Mouse (Mus musculus): ENCODE data around the gene Atp2b1. TPM values are rescaled to one million over a fixed set of nuclear protein-coding genes. Genes with fewer than 3 reads are reported as not detected.

The Atp2b1 gene
- polyA plus RNA-seq, 1 experiment from 2014 or later: 86.3 TPM

- 72% methylated on average over 2 of the region's 2 CpGs for WGBS
- H3K4me1 ChIP-seq (ENCODE audit: control insufficient read depth in 2 of 2, insufficient read depth in 2 of 2, low read length in 2 of 2): no peaks in the 10 kb centered on the region
These were observed 26.6 kb downstream of the Atp2b1 start for GRCm38 (mm10) chr10:98940799-98941198.

GRCm38 (mm10) chr10:98941991-98942390 is 27.8 kb downstream of the Atp2b1 start:
- WGBS: 66% methylated on average over 6 of the region's 6 CpGs

More at GRCm38 (mm10) chr10:98940799-98941198, 26.6 kb downstream of the Atp2b1 start:
- ATAC-seq (ENCODE audit: insufficient number of reproducible peaks, insufficient read depth, low FRiP score, low read depth): no peak
- no peaks in the 10 kb centered on the region for H3K9me3 ChIP-seq (ENCODE audit: control insufficient read depth, low read length)
- H3K27ac ChIP-seq (replicated peaks in 1 of 2; ENCODE audit: control insufficient read depth in 1 of 2, insufficient read depth in 1 of 2, low read depth in 2 of 2, low read length in 2 of 2): no peak overlapping the region
- H3K36me3 ChIP-seq (ENCODE audit: control insufficient read depth, insufficient read depth, low read length): 0 out of 2 replicates have a peak, but pooled peaks cover 3% of the 10 kb centered on the region
- H3K27me3 ChIP-seq (ENCODE audit: control insufficient read depth, insufficient read depth, low read length): no peaks in the 10 kb centered on the region
- no peak overlapping the region for H3K9ac ChIP-seq (ENCODE audit: low read length)
- H3K4me2 ChIP-seq (ENCODE audit: low read length): no peak overlapping the region
- no peak overlapping the region for H3K4me3 ChIP-seq (ENCODE audit: control insufficient read depth in 1 of 2, insufficient read depth in 1 of 2, low read depth in 1 of 2, low read length in 2 of 2)

DNA sequence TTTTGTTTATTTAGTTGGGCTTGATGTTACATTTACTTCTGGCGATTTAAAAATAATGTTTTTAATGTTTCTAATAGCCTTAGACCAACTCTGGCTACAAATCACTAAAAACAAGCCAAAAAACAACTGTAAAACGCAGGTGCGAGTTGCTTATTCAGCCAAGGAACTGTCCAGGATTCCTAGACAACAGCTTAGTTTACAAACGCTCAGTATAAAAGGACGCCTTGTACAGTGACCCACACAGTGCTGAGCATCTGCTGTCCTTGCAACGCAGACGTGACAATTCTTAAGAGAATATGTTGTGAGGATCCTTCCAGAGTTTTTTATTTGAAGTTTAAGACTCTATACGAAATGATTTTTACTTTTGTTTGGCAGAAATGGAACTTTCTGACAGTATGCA is 28.8 kb downstream of the Atp2b1 start:
- Histone ChIP-seq H3K9ac (ENCODE audit: low read length) (no peak overlapping the region), H3K27me3 (ENCODE audit: control insufficient read depth, insufficient read depth, low read length) (no peaks in the 10 kb centered on the region), H3K4me2 (ENCODE audit: low read length) (no peak overlapping the region), H3K4me3 (ENCODE audit: control insufficient read depth in 1 of 2, insufficient read depth in 1 of 2, low read depth in 1 of 2, low read length in 2 of 2) (no peak overlapping the region), H3K9me3 (ENCODE audit: control insufficient read depth, low read length) (no peaks in the 10 kb centered on the region), H3K27ac (replicated peaks in 1 of 2; ENCODE audit: control insufficient read depth in 1 of 2, insufficient read depth in 1 of 2, low read depth in 2 of 2, low read length in 2 of 2) (no peak overlapping the region), H3K36me3 (ENCODE audit: control insufficient read depth, insufficient read depth, low read length) (0 out of 2 replicates have a peak, but pooled peaks cover 3% of the 10 kb centered on the region), H3K4me1 (ENCODE audit: control insufficient read depth in 2 of 2, insufficient read depth in 2 of 2, low read length in 2 of 2) (no peaks in the 10 kb centered on the region)
- no peak for ATAC-seq (ENCODE audit: insufficient number of reproducible peaks, insufficient read depth, low FRiP score, low read depth)
- 87% methylated on average over 8 of the region's 8 CpGs for WGBS

More at GRCm38 (mm10) chr10:98941991-98942390, 27.8 kb downstream of the Atp2b1 start:
- Histone ChIP-seq H3K27ac (replicated peaks in 1 of 2; ENCODE audit: control insufficient read depth in 1 of 2, insufficient read depth in 1 of 2, low read depth in 2 of 2, low read length in 2 of 2) (no peak overlapping the region), H3K9ac (ENCODE audit: low read length) (no peak overlapping the region), H3K9me3 (ENCODE audit: control insufficient read depth, low read length) (no peaks in the 10 kb centered on the region), H3K4me2 (ENCODE audit: low read length) (no peak overlapping the region), H3K4me1 (ENCODE audit: control insufficient read depth in 2 of 2, insufficient read depth in 2 of 2, low read length in 2 of 2) (no peaks in the 10 kb centered on the region), H3K4me3 (ENCODE audit: control insufficient read depth in 1 of 2, insufficient read depth in 1 of 2, low read depth in 1 of 2, low read length in 2 of 2) (no peak overlapping the region), H3K27me3 (ENCODE audit: control insufficient read depth, insufficient read depth, low read length) (no peaks in the 10 kb centered on the region), H3K36me3 (ENCODE audit: control insufficient read depth, insufficient read depth, low read length) (0 out of 2 replicates have a peak, but pooled peaks cover 3% of the 10 kb centered on the region)
- ATAC-seq (ENCODE audit: insufficient number of reproducible peaks, insufficient read depth, low FRiP score, low read depth): no peak

DNA sequence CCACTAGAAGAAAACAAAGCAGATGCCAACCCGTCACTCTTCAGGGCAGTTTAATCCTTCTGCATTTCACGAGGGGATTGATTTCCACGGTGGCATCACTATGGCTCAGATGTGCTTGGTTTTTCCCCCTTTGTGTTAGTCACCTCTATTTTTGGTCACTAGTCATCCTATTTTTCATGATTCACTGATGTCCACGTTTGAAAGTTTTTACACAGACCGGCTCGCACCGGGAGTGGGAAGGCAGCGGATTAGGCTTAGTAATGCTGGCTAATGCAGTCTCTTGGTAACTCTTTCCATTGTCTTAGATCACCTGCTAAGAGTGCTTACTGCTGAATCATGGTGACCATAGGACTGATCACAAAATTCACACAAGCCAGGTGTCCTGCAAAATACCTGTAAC is 29.7 kb downstream of the Atp2b1 start:
- ATAC-seq (ENCODE audit: insufficient number of reproducible peaks, insufficient read depth, low FRiP score, low read depth): no peak
- H3K27me3 ChIP-seq (ENCODE audit: control insufficient read depth, insufficient read depth, low read length): no peaks in the 10 kb centered on the region
- no peak overlapping the region for H3K9ac ChIP-seq (ENCODE audit: low read length)
- no peaks in the 10 kb centered on the region for H3K9me3 ChIP-seq (ENCODE audit: control insufficient read depth, low read length)
- H3K36me3 ChIP-seq (ENCODE audit: control insufficient read depth, insufficient read depth, low read length): 0 out of 2 replicates have a peak, but pooled peaks cover 3% of the 10 kb centered on the region
- H3K4me2 ChIP-seq (ENCODE audit: low read length): no peak overlapping the region
- H3K4me1 ChIP-seq (ENCODE audit: control insufficient read depth in 2 of 2, insufficient read depth in 2 of 2, low read length in 2 of 2): peaks cover 0 to 1% of the 10 kb centered on the region in 2 experiments; a peak in 1 of 4 replicates
- WGBS: 84% methylated on average over 8 of the region's 8 CpGs
- no peak overlapping the region for H3K4me3 ChIP-seq (ENCODE audit: control insufficient read depth in 1 of 2, insufficient read depth in 1 of 2, low read depth in 1 of 2, low read length in 2 of 2)
- no peak overlapping the region for H3K27ac ChIP-seq (replicated peaks in 1 of 2; ENCODE audit: control insufficient read depth in 1 of 2, insufficient read depth in 1 of 2, low read depth in 2 of 2, low read length in 2 of 2)

DNA sequence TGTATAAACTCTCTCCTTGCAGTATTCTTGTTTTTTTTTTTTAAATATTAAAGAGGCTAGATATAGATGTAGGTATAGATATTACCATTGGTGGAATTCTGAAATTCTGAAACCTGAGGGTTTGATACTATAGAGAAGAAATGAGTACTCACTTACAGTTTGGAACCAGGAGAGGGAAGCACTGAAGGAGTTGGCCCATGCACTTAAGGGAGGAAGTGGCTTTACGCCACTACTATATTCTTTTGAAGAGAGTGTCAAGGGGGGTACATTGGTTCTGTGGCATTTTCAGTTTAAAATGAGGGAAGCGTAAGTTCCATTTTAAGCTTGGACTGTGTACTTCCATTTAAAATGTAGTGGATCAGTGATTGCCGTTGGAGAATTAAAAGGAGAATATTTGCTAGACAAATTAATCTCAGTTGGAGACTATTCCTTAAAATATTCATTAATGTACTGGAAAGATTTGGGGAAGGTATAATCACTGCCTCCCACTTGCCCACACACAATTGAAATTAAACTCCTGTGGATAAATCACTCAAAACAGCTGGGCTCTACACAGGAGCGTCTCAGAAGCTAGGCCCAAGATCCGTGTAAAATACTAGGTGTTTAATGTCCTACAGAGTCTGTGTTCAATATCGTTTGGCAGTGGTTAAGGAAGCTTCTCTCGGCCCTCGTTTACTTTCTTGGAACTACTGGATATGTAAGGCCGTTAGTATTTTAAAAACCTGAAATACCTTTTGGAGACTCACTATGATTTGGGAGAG is 32.0 kb downstream of the Atp2b1 start:
- Histone ChIP-seq H3K4me3 (ENCODE audit: control insufficient read depth in 1 of 2, insufficient read depth in 1 of 2, low read depth in 1 of 2, low read length in 2 of 2) (no peak overlapping the region), H3K4me1 (ENCODE audit: control insufficient read depth in 2 of 2, insufficient read depth in 2 of 2, low read length in 2 of 2) (peaks cover 0 to 10% of the 10 kb centered on the region in 2 experiments; a peak in 2 of 4 replicates), H3K9ac (ENCODE audit: low read length) (no peak overlapping the region), H3K36me3 (ENCODE audit: control insufficient read depth, insufficient read depth, low read length) (no peaks in the 10 kb centered on the region), H3K9me3 (ENCODE audit: control insufficient read depth, low read length) (no peaks in the 10 kb centered on the region), H3K4me2 (ENCODE audit: low read length) (no peak overlapping the region), H3K27me3 (ENCODE audit: control insufficient read depth, insufficient read depth, low read length) (no peaks in the 10 kb centered on the region), H3K27ac (replicated peaks in 1 of 2; ENCODE audit: control insufficient read depth in 1 of 2, insufficient read depth in 1 of 2, low read depth in 2 of 2, low read length in 2 of 2) (no peak overlapping the region)
- WGBS: 82% methylated on average over 9 of the region's 9 CpGs
- no peak for ATAC-seq (ENCODE audit: insufficient number of reproducible peaks, insufficient read depth, low FRiP score, low read depth)

- no peak overlapping the region for H3K9ac ChIP-seq (ENCODE audit: low read length)
- peaks cover 0 to 17% of the 10 kb centered on the region in 2 experiments; a peak in 2 of 4 replicates for H3K4me1 ChIP-seq (ENCODE audit: control insufficient read depth in 2 of 2, insufficient read depth in 2 of 2, low read length in 2 of 2)
- no peak overlapping the region for H3K4me2 ChIP-seq (ENCODE audit: low read length)
- no peaks in the 10 kb centered on the region for H3K27me3 ChIP-seq (ENCODE audit: control insufficient read depth, insufficient read depth, low read length)
- 40% methylated on average over 2 of the region's 2 CpGs for WGBS
- H3K4me3 ChIP-seq (ENCODE audit: control insufficient read depth in 1 of 2, insufficient read depth in 1 of 2, low read depth in 1 of 2, low read length in 2 of 2): no peak overlapping the region
- no peaks in the 10 kb centered on the region for H3K9me3 ChIP-seq (ENCODE audit: control insufficient read depth, low read length)
- H3K36me3 ChIP-seq (ENCODE audit: control insufficient read depth, insufficient read depth, low read length): no peaks in the 10 kb centered on the region
- H3K27ac ChIP-seq (replicated peaks in 1 of 2; ENCODE audit: control insufficient read depth in 1 of 2, insufficient read depth in 1 of 2, low read depth in 2 of 2, low read length in 2 of 2): no peak overlapping the region
- no peak for ATAC-seq (ENCODE audit: insufficient number of reproducible peaks, insufficient read depth, low FRiP score, low read depth)
These were observed 33.0 kb downstream of the Atp2b1 start for GRCm38 (mm10) chr10:98947206-98947605.

GRCm38 (mm10) chr10:98948096-98948495 is 33.9 kb downstream of the Atp2b1 start:
- no peak for ATAC-seq (ENCODE audit: insufficient number of reproducible peaks, insufficient read depth, low FRiP score, low read depth)

More at GRCm38 (mm10) chr10:98948096-98948495, 33.9 kb downstream of the Atp2b1 start:
- Histone ChIP-seq H3K9me3 (ENCODE audit: control insufficient read depth, low read length) (no peaks in the 10 kb centered on the region), H3K27me3 (ENCODE audit: control insufficient read depth, insufficient read depth, low read length) (no peaks in the 10 kb centered on the region), H3K9ac (ENCODE audit: low read length) (no peak overlapping the region), H3K27ac (replicated peaks in 1 of 2; ENCODE audit: control insufficient read depth in 1 of 2, insufficient read depth in 1 of 2, low read depth in 2 of 2, low read length in 2 of 2) (no peak overlapping the region), H3K4me3 (ENCODE audit: control insufficient read depth in 1 of 2, insufficient read depth in 1 of 2, low read depth in 1 of 2, low read length in 2 of 2) (no peak overlapping the region), H3K4me1 (ENCODE audit: control insufficient read depth in 2 of 2, insufficient read depth in 2 of 2, low read length in 2 of 2) (peaks cover 0 to 17% of the 10 kb centered on the region in 2 experiments; a peak in 2 of 4 replicates), H3K4me2 (ENCODE audit: low read length) (no peak overlapping the region), H3K36me3 (ENCODE audit: control insufficient read depth, insufficient read depth, low read length) (no peaks in the 10 kb centered on the region)
- 86% methylated on average over 5 of the region's 5 CpGs for WGBS

Data from heart, embryonic 14.5 days (tissue).